Mouse (Mus musculus) C3H10T1/2 (cell line): ENCODE results near the gene S100a7a. TPM values are rescaled to one million over a fixed set of nuclear protein-coding genes. Genes with fewer than 3 reads are reported as not detected.

Experiments
- polyA plus RNA-seq, 2 experiments: library from polyadenylated mRNA; unstranded; fragments of >200 nt; fragmentation: generic; extraction: Trizol; gene quantifications; one replicate each; pipeline ENCODE4 v1.2.1; 2012; ENCODE audit warnings: missing spikeins in 2 of 2

Gene S100a7a
- polyA plus RNA-seq: 1 to 10 TPM in 1 of 2 experiments, under 1 TPM in 1; 0.43 to 1.8 TPM

GRCm38 (mm10) chr3:90653717-90654116 is at the start of gene S100a7a:
Gene S100a7a, plus strand, starts transcription at chr3:90654017.

GRCm38 (mm10) chr3:90608223-90608622 is 45.6 kb upstream of the S100a7a start, which contains the start of gene S100a5:
Gene S100a5, plus strand, starts transcription at chr3:90608523.

GRCm38 (mm10) chr3:90612728-90613291 is 41.0 kb upstream of the S100a7a start, which contains the start of gene S100a6:
Gene S100a6, plus strand, starts transcription at chr3:90612882.

GRCm38 (mm10) chr3:90668846-90669245 is 15.0 kb downstream of the S100a7a start, which contains the start of gene S100a8:
Gene S100a8, plus strand, starts transcription at chr3:90668978.

GRCm38 (mm10) chr3:90695613-90696012 is 41.8 kb downstream of the S100a7a start, which contains the start of gene S100a9:
Gene S100a9, minus strand, starts transcription at chr3:90695721.

Other genes starting within 250 kb of the S100a7a start
- 10 to 100 TPM; 17.2 to 28.2 TPM for gene Ints3, start 220.4 kb upstream of the S100a7a start, polyA plus RNA-seq
- 1 to 10 TPM in 1 of 2 experiments, under 1 TPM in 1; 0.48 to 1.6 TPM for gene Npr1, start 188.2 kb upstream of the S100a7a start, polyA plus RNA-seq
- gene Ilf2, start 177.9 kb upstream of the S100a7a start, polyA plus RNA-seq: 10 to 100 TPM; 28.7 to 59.6 TPM
- 10 to 100 TPM in 1 of 2 experiments, 1 to 10 TPM in 1; 6.5 to 42.9 TPM for gene Snapin, start 163.0 kb upstream of the S100a7a start, polyA plus RNA-seq
- 10 to 100 TPM; 34.7 to 76.9 TPM for gene Chtop, start 144.5 kb upstream of the S100a7a start, polyA plus RNA-seq
- 100 to 1,000 TPM in 1 of 2 experiments, 10 to 100 TPM in 1; 25.4 to 118 TPM for gene S100a1, start 139.6 kb upstream of the S100a7a start, polyA plus RNA-seq
- 100 to 1,000 TPM in 1 of 2 experiments, 10 to 100 TPM in 1; 82.1 to 195 TPM for gene S100a13, start 139.6 kb upstream of the S100a7a start, polyA plus RNA-seq
- under 1 TPM; 0.22 to 0.58 TPM for gene S100a14, start 127.2 kb upstream of the S100a7a start, polyA plus RNA-seq
- 100 to 1,000 TPM in 1 of 2 experiments, 1 to 10 TPM in 1; 3.9 to 111 TPM for gene S100a16, start 116.8 kb upstream of the S100a7a start, polyA plus RNA-seq
- 10 to 100 TPM in 1 of 2 experiments, 1 to 10 TPM in 1; 7.2 to 22.4 TPM for gene S100a3, start 93.4 kb upstream of the S100a7a start, polyA plus RNA-seq
- not detected for gene S100a2, start 63.8 kb upstream of the S100a7a start, polyA plus RNA-seq
- gene Gm42674, start 52.1 kb upstream of the S100a7a start, polyA plus RNA-seq: 1 to 10 TPM; 1.2 to 1.6 TPM
- gene S100a4, start 50.2 kb upstream of the S100a7a start, polyA plus RNA-seq: over 10,000 TPM in 1 of 2 experiments, 1,000 to 10,000 TPM in 1; 5,914 to 20,400 TPM
- gene S100a5, start 45.5 kb upstream of the S100a7a start, polyA plus RNA-seq: 1 to 10 TPM in 1 of 2 experiments, under 1 TPM in 1; 0.98 to 1.2 TPM
- 1,000 to 10,000 TPM; 5,353 to 9,678 TPM for gene S100a6, start 41.1 kb upstream of the S100a7a start, polyA plus RNA-seq
- gene S100a8, start 15.0 kb downstream of the S100a7a start, polyA plus RNA-seq: not detected
- not detected for gene S100a9, start 41.7 kb downstream of the S100a7a start, polyA plus RNA-seq
- not detected for gene Pglyrp4, start 72.9 kb downstream of the S100a7a start, polyA plus RNA-seq
- not detected for gene Gm5849, start 123.9 kb downstream of the S100a7a start, polyA plus RNA-seq